Mouse (Mus musculus) MEL (cell line): ENCODE measurements around the gene Msrb2. TPM values are rescaled to one million over a fixed set of nuclear protein-coding genes. Genes with fewer than 3 reads are reported as not detected.

Experiments used
- DNase-seq: peaks from one replicate; pipeline ENCODE4 v3.0.0; 2011; ENCODE audit warnings: low read depth, low spot score
- H3K27ac ChIP-seq: 2 replicates; pipeline ENCODE4 v1.5.1; 2012; ENCODE audit warnings: low read depth, mild to moderate bottlenecking, control low read depth, low read length, moderate library complexity; ENCODE audit not compliant: control insufficient read depth
- H3K27me3 ChIP-seq, 2 experiments: fragments of 150-350 bp in 1 of 2; sonication (generic) in 1 of 2; 2 replicates each; pipeline ENCODE4 v1.6.1; 2012; ENCODE audit warnings: low read length in 2 of 2, mild to moderate bottlenecking in 2 of 2, improper control_type of control experiment in 1 of 2, moderate library complexity in 1 of 2; ENCODE audit not compliant: insufficient read depth in 2 of 2, control insufficient read depth in 1 of 2
- H3K36me3 ChIP-seq, 2 experiments: 2 replicates each; pipeline ENCODE4 v1.6.1; 2012 to 2014; ENCODE audit warnings: low read length in 2 of 2, improper control_type of control experiment in 1 of 2, inconsistent platforms in 1 of 2, mild to moderate bottlenecking in 1 of 2; ENCODE audit not compliant: insufficient read depth in 2 of 2, control insufficient read depth in 1 of 2
- H3K4me1 ChIP-seq, 2 experiments: fragments of 150-350 bp in 1 of 2; sonication (generic) in 1 of 2; 2 replicates each; pipeline ENCODE4 v1.6.1; 2012; ENCODE audit warnings: low read length in 2 of 2, improper control_type of control experiment in 1 of 2, mild to moderate bottlenecking in 1 of 2; ENCODE audit not compliant: insufficient read depth in 2 of 2, control insufficient read depth in 1 of 2
- H3K4me3 ChIP-seq, 2 experiments: fragments of 150-350 bp in 1 of 2; sonication (generic) in 1 of 2; 2 replicates each; pipeline ENCODE4 v1.5.1; 2012; ENCODE audit warnings: low read depth in 2 of 2, low read length in 2 of 2, mild to moderate bottlenecking in 2 of 2, moderate library complexity in 2 of 2, control low read depth in 1 of 2, improper control_type of control experiment in 1 of 2; ENCODE audit not compliant: control insufficient read depth in 1 of 2, insufficient read depth in 1 of 2
- H3K79me2 ChIP-seq: 2 replicates; pipeline ENCODE4 v1.6.1; 2012; ENCODE audit warnings: mild to moderate bottlenecking, low read length, moderate library complexity; ENCODE audit not compliant: control insufficient read depth, poor library complexity, insufficient read depth
- H3K9ac ChIP-seq: 2 replicates; pipeline ENCODE4 v1.6.1; 2012; ENCODE audit warnings: low read depth, mild to moderate bottlenecking, control low read depth, low read length, moderate library complexity; ENCODE audit not compliant: control insufficient read depth, poor library complexity, severe bottlenecking
- H3K9me3 ChIP-seq: fragments of 150-350 bp; sonication (generic); replicated peaks from 2 replicates; pipeline ENCODE4 v1.6.1; 2012; ENCODE audit warnings: mild to moderate bottlenecking, low read length, improper control_type of control experiment, moderate library complexity; ENCODE audit not compliant: insufficient read depth
- BHLHE40 ChIP-seq: IDR thresholded peaks from 2 replicates; pipeline ENCODE4 v1.6.1; 2012; ENCODE audit warnings: low read depth, mild to moderate bottlenecking, inconsistent platforms, low read length, improper control_type of control experiment, borderline replicate concordance
- CTCF ChIP-seq, 3 experiments: IDR thresholded peaks in 2 of 3; conservative IDR thresholded peaks in 1 of 3; 2 replicates each; pipeline ENCODE4 v1.5.1; 2011 to 2012; ENCODE audit warnings: low read length in 3 of 3, low read depth in 2 of 3, mild to moderate bottlenecking in 2 of 3, improper control_type of control experiment in 1 of 3, inconsistent platforms in 1 of 3, mixed read lengths in 1 of 3, moderate library complexity in 1 of 3; ENCODE audit not compliant: control insufficient read depth in 1 of 3, insufficient read depth in 1 of 3, poor library complexity in 1 of 3, severe bottlenecking in 1 of 3
- ELF1 ChIP-seq: IDR thresholded peaks from 2 replicates; pipeline ENCODE4 v1.6.1; 2014; ENCODE audit warnings: low read depth, mild to moderate bottlenecking, inconsistent platforms, low read length, improper control_type of control experiment, moderate library complexity
- GABPA ChIP-seq: IDR thresholded peaks from 2 replicates; pipeline ENCODE4 v1.6.1; 2012; ENCODE audit warnings: low read depth, mild to moderate bottlenecking, inconsistent platforms, low read length, improper control_type of control experiment, moderate library complexity
- GATA1 ChIP-seq: IDR thresholded peaks from 2 replicates; pipeline ENCODE4 v1.6.1; 2011; ENCODE audit warnings: low read depth, low read length, improper control_type of control experiment
- HCFC1 ChIP-seq: IDR thresholded peaks from 2 replicates; pipeline ENCODE4 v1.6.1; 2012; ENCODE audit warnings: low read depth, mild to moderate bottlenecking, inconsistent platforms, low read length, improper control_type of control experiment, moderate library complexity
- JUND ChIP-seq: IDR thresholded peaks from 2 replicates; pipeline ENCODE4 v1.6.1; 2011; ENCODE audit warnings: low read depth, mild to moderate bottlenecking, improper control_type of control experiment, low read length
- MAFK ChIP-seq: IDR thresholded peaks from 2 replicates; pipeline ENCODE4 v1.6.1; 2011; ENCODE audit warnings: low read depth, mild to moderate bottlenecking, low read length, improper control_type of control experiment, borderline replicate concordance
- MAZ ChIP-seq: IDR thresholded peaks from 2 replicates; pipeline ENCODE4 v1.6.1; 2012; ENCODE audit warnings: low read depth, mild to moderate bottlenecking, inconsistent platforms, low read length, improper control_type of control experiment
- MEF2A ChIP-seq: IDR thresholded peaks from 2 replicates; pipeline ENCODE4 v1.6.1; 2014; ENCODE audit warnings: low read depth, mild to moderate bottlenecking, inconsistent platforms, low read length, improper control_type of control experiment; ENCODE audit not compliant: poor library complexity, insufficient replicate concordance, severe bottlenecking; ENCODE audit errors: extremely low read depth
- MYB ChIP-seq: IDR thresholded peaks from 2 replicates; pipeline ENCODE4 v1.6.1; 2011; ENCODE audit warnings: mild to moderate bottlenecking, low read depth, low read length, improper control_type of control experiment
- MYC ChIP-seq: IDR thresholded peaks from 2 replicates; pipeline ENCODE4 v1.6.1; 2011; ENCODE audit warnings: low read depth, mild to moderate bottlenecking, low read length, improper control_type of control experiment, moderate library complexity
- NRF1 ChIP-seq: IDR thresholded peaks from 2 replicates; pipeline ENCODE4 v1.6.1; 2014; ENCODE audit warnings: low read depth, mild to moderate bottlenecking, inconsistent platforms, low read length, improper control_type of control experiment, moderate library complexity; ENCODE audit not compliant: poor library complexity, insufficient read depth, severe bottlenecking
- RAD21 ChIP-seq: IDR thresholded peaks from 2 replicates; pipeline ENCODE4 v1.6.1; 2011; ENCODE audit warnings: mild to moderate bottlenecking, low read depth, low read length, improper control_type of control experiment
- SIN3A ChIP-seq: IDR thresholded peaks from 2 replicates; pipeline ENCODE4 v1.6.1; 2012; ENCODE audit warnings: low read length, improper control_type of control experiment, inconsistent platforms
- TAL1 ChIP-seq: IDR thresholded peaks from 2 replicates; pipeline ENCODE4 v1.6.1; 2012; ENCODE audit warnings: mild to moderate bottlenecking, inconsistent platforms, low read length, moderate library complexity, mixed read lengths
- TBP ChIP-seq: IDR thresholded peaks from 2 replicates; pipeline ENCODE4 v1.8.0; 2011; ENCODE audit warnings: low read depth, low read length, improper control_type of control experiment
- TCF12 ChIP-seq: IDR thresholded peaks from 2 replicates; pipeline ENCODE4 v1.6.1; 2014; ENCODE audit warnings: low read depth, mild to moderate bottlenecking, inconsistent platforms, low read length, improper control_type of control experiment, moderate library complexity
- USF1 ChIP-seq: IDR thresholded peaks from 2 replicates; pipeline ENCODE4 v1.6.1; 2014; ENCODE audit warnings: low read depth, mild to moderate bottlenecking, inconsistent platforms, low read length, improper control_type of control experiment, moderate library complexity
- USF2 ChIP-seq, 2 experiments: IDR thresholded peaks; 2 replicates each; pipeline ENCODE4 v1.6.1; 2011 to 2012; ENCODE audit warnings: improper control_type of control experiment in 2 of 2, low read length in 2 of 2, borderline replicate concordance in 1 of 2, inconsistent platforms in 1 of 2, low read depth in 1 of 2, mild to moderate bottlenecking in 1 of 2; ENCODE audit not compliant: insufficient read depth in 1 of 2
- ZKSCAN1 ChIP-seq: IDR thresholded peaks from 2 replicates; pipeline ENCODE4 v1.6.1; 2012; ENCODE audit warnings: low read depth, mild to moderate bottlenecking, inconsistent platforms, low read length, improper control_type of control experiment, moderate library complexity
- polyA plus RNA-seq, 2 experiments: library from polyadenylated mRNA; stranded (reverse) in 1 of 2; unstranded in 1 of 2; fragments of >175 nt in 1 of 2; fragments of >200 nt in 1 of 2; gene quantifications; 2 replicates each; pipeline versions ENCODE4 v1.2.1 to v1.2.4; 2012; ENCODE audit warnings: low replicate concordance in 2 of 2, low read depth in 1 of 2; ENCODE audit not compliant: insufficient read length in 2 of 2, insufficient read depth in 1 of 2, missing spikeins in 1 of 2
- total RNA-seq: library from RNA; depleted of rRNA; stranded (reverse); fragments of 300-350 nt; gene quantifications from 2 replicates; pipeline ENCODE4 v1.2.3, GENCODE M21; 2012

The Msrb2 gene
- total and polyA plus RNA-seq, 3 experiments = 14.8 to 18.2 TPM; not detected in 1

GRCm38 (mm10) chr2:19322448-19322847 is 48.8 kb upstream of the Msrb2 start:
- no peak overlapping the region for H3K9ac ChIP-seq
- DNase-seq = no peak
- TF ChIP-seq JUND (no peak), USF1 (no peak), TCF12 (no peak), MAFK (no peak), MAZ (no peak), GABPA (no peak), MYB (no peak), CTCF (IDR thresholded peaks at IDR 0.05 in 2 of 3, conservative IDR thresholded peaks at IDR 0.05 in 1 of 3; ENCODE audit: control insufficient read depth in 1 of 3, insufficient read depth in 1 of 3, low read depth in 2 of 3, low read length in 3 of 3, poor library complexity in 1 of 3, severe bottlenecking in 1 of 3) (no peak), RAD21 (no peak), NRF1 (no peak), BHLHE40 (no peak), TAL1 (no peak), GATA1 (no peak), HCFC1 (no peak), ZKSCAN1 (no peak), TBP (no peak), SIN3A (no peak), MYC (no peak)
- peaks cover 0 to 8% of the 10 kb centered on the region in 2 experiments; a peak in 2 of 4 replicates for H3K36me3 ChIP-seq
- H3K4me1 ChIP-seq = peaks cover 3 to 5% of the 10 kb centered on the region in 2 experiments; a peak in 3 of 4 replicates
- no peaks in the 10 kb centered on the region for H3K9me3 ChIP-seq
- no peaks in the 10 kb centered on the region for H3K27me3 ChIP-seq
- no peaks in the 10 kb centered on the region for H3K79me2 ChIP-seq
- no peak overlapping the region for H3K27ac ChIP-seq
- H3K4me3 ChIP-seq = no peak overlapping the region

GRCm38 (mm10) chr2:19326376-19326775 is 44.9 kb upstream of the Msrb2 start:
- H3K4me1 ChIP-seq = no peaks in the 10 kb centered on the region
- no peaks in the 10 kb centered on the region for H3K79me2 ChIP-seq
- DNase-seq = no peak
- no peaks in the 10 kb centered on the region for H3K9me3 ChIP-seq
- TF ChIP-seq MEF2A (no peak), USF2 (IDR thresholded peaks at IDR 0.05; ENCODE audit: borderline replicate concordance in 1 of 2, insufficient read depth in 1 of 2, low read depth in 1 of 2, low read length in 2 of 2) (no peak), ELF1 (no peak), TAL1 (no peak), NRF1 (no peak)
- no peak overlapping the region for H3K27ac ChIP-seq
- H3K27me3 ChIP-seq = no peaks in the 10 kb centered on the region
- H3K9ac ChIP-seq = no peak overlapping the region
- peaks cover 0 to 4% of the 10 kb centered on the region in 2 experiments; a peak in 2 of 4 replicates for H3K36me3 ChIP-seq
- no peak overlapping the region for H3K4me3 ChIP-seq
